Mouse (Mus musculus) intestine, embryonic 14.5 days (tissue): Measurements from ENCODE around the gene Vtcn1. TPM values are rescaled to one million over a fixed set of nuclear protein-coding genes. Genes with fewer than 3 reads are reported as not detected.

Source experiments
- ATAC-seq: fragments of 200-750 bp; cut with Nextera tagmentation; replicated peaks from 2 replicates; pipeline ENCODE4 v1.8.0; 2017; ENCODE audit warnings: low read depth, moderate number of reproducible peaks, moderate TSS enrichment, moderate library complexity; ENCODE audit not compliant: low FRiP score, low TSS enrichment
- DNase-seq: peaks from one replicate; pipeline ENCODE4 v3.0.0-alpha.2; 2018; ENCODE audit warnings: low spot score
- H3K27ac ChIP-seq: fragments of 300-500 bp; sonication (generic); 2 replicates; pipeline ENCODE4 v1.5.1; 2014; ENCODE audit warnings: low read depth, mild to moderate bottlenecking, control low read depth
- H3K27me3 ChIP-seq: fragments of 300-500 bp; sonication (generic); replicated peaks from 2 replicates; pipeline ENCODE4 v1.6.1; 2014; ENCODE audit warnings: low read length, control low read depth; ENCODE audit not compliant: control insufficient read depth, insufficient read depth
- H3K36me3 ChIP-seq: fragments of 300-500 bp; sonication (generic); 2 replicates; pipeline ENCODE4 v1.6.1; 2014; ENCODE audit warnings: low read length, control low read depth; ENCODE audit not compliant: control insufficient read depth, insufficient read depth
- H3K4me1 ChIP-seq: fragments of 300-500 bp; sonication (generic); replicated peaks from 2 replicates; pipeline ENCODE4 v1.6.1; 2014; ENCODE audit warnings: low read length, control low read depth, mixed read lengths; ENCODE audit not compliant: control insufficient read depth, insufficient read depth
- H3K4me2 ChIP-seq: fragments of 300-500 bp; sonication (generic); 2 replicates; pipeline ENCODE4 v1.6.1; 2014; ENCODE audit warnings: low read length
- H3K4me3 ChIP-seq: fragments of 300-500 bp; sonication (generic); 2 replicates; pipeline ENCODE4 v1.5.1; 2014; ENCODE audit warnings: low read depth, low read length, control low read depth, mixed read lengths
- H3K9ac ChIP-seq: fragments of 300-500 bp; sonication (generic); 2 replicates; pipeline ENCODE4 v1.6.1; 2014; ENCODE audit warnings: mild to moderate bottlenecking, low read length
- H3K9me3 ChIP-seq: fragments of 300-500 bp; sonication (generic); 2 replicates; pipeline ENCODE4 v1.6.1; 2016; ENCODE audit warnings: low read length, control low read depth; ENCODE audit not compliant: control insufficient read depth
- WGBS: fragments of 180-500 bp; shearing (Covaris S2); extraction: QIAGEN DNeasy Blood & Tissue Kit; methylation state at CpG from one replicate; pipeline ENCODE4 v1.1.7; 2014; 5-methylcytosine and 5-hydroxymethylcytosine counted together
- polyA plus RNA-seq: library from polyadenylated mRNA; unstranded; fragments of >200 nt; fragmentation: Nextera tagmentation; extraction: Ambion mirVana; gene quantifications from 2 replicates; pipeline ENCODE4 v1.2.1, GENCODE M21; 2014

The Vtcn1 gene
- polyA plus RNA-seq, 1 experiment from 2014 or later: 0.32 TPM

- WGBS: 82% methylated on average over 6 of the region's 6 CpGs
- no peak overlapping the region for H3K4me3 ChIP-seq
- no peaks in the 10 kb centered on the region for H3K36me3 ChIP-seq
- no peak overlapping the region for H3K9ac ChIP-seq
- no peaks in the 10 kb centered on the region for H3K9me3 ChIP-seq
- H3K4me2 ChIP-seq: no peak overlapping the region
- no peaks in the 10 kb centered on the region for H3K4me1 ChIP-seq
- no peaks in the 10 kb centered on the region for H3K27me3 ChIP-seq
- no peak for ATAC-seq
- no peak for DNase-seq
- no peak overlapping the region for H3K27ac ChIP-seq
Observed at GRCm38 (mm10) chr3:100895500-100895899, 70.2 kb downstream of the Vtcn1 start.

- H3K9ac ChIP-seq: no peak overlapping the region
- WGBS: 55% methylated on average over 6 of the region's 6 CpGs
- H3K4me1 ChIP-seq: peaks cover 7% of the 10 kb centered on the region
- H3K27me3 ChIP-seq: no peaks in the 10 kb centered on the region
- DNase-seq (no peak), ATAC-seq (no peak)
- no peak overlapping the region for H3K4me2 ChIP-seq
- H3K9me3 ChIP-seq: no peaks in the 10 kb centered on the region
- no peak overlapping the region for H3K27ac ChIP-seq
- no peak overlapping the region for H3K4me3 ChIP-seq
- H3K36me3 ChIP-seq: no peaks in the 10 kb centered on the region
Observed at GRCm38 (mm10) chr3:100906128-100906527, 80.9 kb downstream of the Vtcn1 start.

GRCm38 (mm10) chr3:100906916-100907315, 81.7 kb downstream of the Vtcn1 start:
- Histone ChIP-seq H3K27me3 (no peaks in the 10 kb centered on the region), H3K4me2 (no peak overlapping the region), H3K4me3 (no peak overlapping the region), H3K4me1 (peaks cover 15% of the 10 kb centered on the region), H3K27ac (no peak overlapping the region), H3K9ac (no peak overlapping the region), H3K36me3 (no peaks in the 10 kb centered on the region), H3K9me3 (no peaks in the 10 kb centered on the region)
- ATAC-seq (no peak), DNase-seq (no peak)
- WGBS: 41% methylated on average over 3 of the region's 3 CpGs

- H3K4me1 ChIP-seq: peaks cover 17% of the 10 kb centered on the region
- DNase-seq: no peak
- H3K27ac ChIP-seq: peak overlapping the region; percentile 5; the same call in 1 of the 2 replicates
- no peak overlapping the region for H3K9ac ChIP-seq
- no peaks in the 10 kb centered on the region for H3K36me3 ChIP-seq
- no peak overlapping the region for H3K4me3 ChIP-seq
- no peaks in the 10 kb centered on the region for H3K27me3 ChIP-seq
- no peak overlapping the region for H3K4me2 ChIP-seq
- ATAC-seq: no peak
- WGBS: 31% methylated on average over 6 of the region's 6 CpGs
- no peaks in the 10 kb centered on the region for H3K9me3 ChIP-seq
Observed at GRCm38 (mm10) chr3:100908594-100908993, 83.3 kb downstream of the Vtcn1 start.

GRCm38 (mm10) chr3:100910621-100911020, 85.4 kb downstream of the Vtcn1 start:
- H3K4me2 ChIP-seq: no peak overlapping the region
- H3K4me3 ChIP-seq: no peak overlapping the region
- no peak overlapping the region for H3K9ac ChIP-seq
- no peaks in the 10 kb centered on the region for H3K36me3 ChIP-seq
- WGBS: 27% methylated on average over 5 of the region's 5 CpGs
- peaks cover 17% of the 10 kb centered on the region for H3K4me1 ChIP-seq
- DNase-seq: no peak
- peak overlapping the region; percentile 71 for H3K27ac ChIP-seq
- H3K9me3 ChIP-seq: no peaks in the 10 kb centered on the region
- ATAC-seq: no peak
- no peaks in the 10 kb centered on the region for H3K27me3 ChIP-seq

GRCm38 (mm10) chr3:100911026-100911425, 85.8 kb downstream of the Vtcn1 start:
- DNase-seq: no peak
- peak overlapping the region; percentile 71 for H3K27ac ChIP-seq
- H3K4me3 ChIP-seq: no peak overlapping the region
- WGBS: 48% methylated on average over 9 of the region's 9 CpGs
- H3K9ac ChIP-seq: no peak overlapping the region
- no peaks in the 10 kb centered on the region for H3K36me3 ChIP-seq
- H3K9me3 ChIP-seq: no peaks in the 10 kb centered on the region
- H3K4me1 ChIP-seq: peaks cover 17% of the 10 kb centered on the region
- H3K27me3 ChIP-seq: no peaks in the 10 kb centered on the region
- no peak overlapping the region for H3K4me2 ChIP-seq
- ATAC-seq: no peak

- peak overlapping the region; percentile 71 for H3K27ac ChIP-seq
- 39% methylated on average over 7 of the region's 7 CpGs for WGBS
Observed at GRCm38 (mm10) chr3:100911498-100912213, 86.4 kb downstream of the Vtcn1 start.

GRCm38 (mm10) chr3:100916844-100917243, 91.6 kb downstream of the Vtcn1 start:
- no peak overlapping the region for H3K4me3 ChIP-seq
- peaks cover 9% of the 10 kb centered on the region; the same call in 1 of the 2 replicates for H3K4me1 ChIP-seq
- H3K9me3 ChIP-seq: no peaks in the 10 kb centered on the region
- H3K27me3 ChIP-seq: no peaks in the 10 kb centered on the region
- 20% methylated on average over 7 of the region's 7 CpGs for WGBS
- H3K4me2 ChIP-seq: no peak overlapping the region
- DNase-seq (no peak), ATAC-seq (no peak)
- no peak overlapping the region for H3K27ac ChIP-seq
- no peak overlapping the region for H3K9ac ChIP-seq
- H3K36me3 ChIP-seq: no peaks in the 10 kb centered on the region

More at GRCm38 (mm10) chr3:100911498-100912213, 86.4 kb downstream of the Vtcn1 start:
- H3K4me3 ChIP-seq: no peak overlapping the region
- H3K9me3 ChIP-seq: no peaks in the 10 kb centered on the region
- no peak overlapping the region for H3K4me2 ChIP-seq
- ATAC-seq (peak; percentile 66; the same call in 1 of the 2 replicates), DNase-seq (no peak)
- H3K36me3 ChIP-seq: no peaks in the 10 kb centered on the region
- peaks cover 17% of the 10 kb centered on the region for H3K4me1 ChIP-seq
- no peak overlapping the region for H3K9ac ChIP-seq
- H3K27me3 ChIP-seq: no peaks in the 10 kb centered on the region

GRCm38 (mm10) chr3:100920611-100921140, 95.4 kb downstream of the Vtcn1 start:
- Histone ChIP-seq H3K36me3 (0 out of 2 replicates have a peak, but pooled peaks cover 3% of the 10 kb centered on the region), H3K9ac (no peak overlapping the region), H3K4me2 (no peak overlapping the region), H3K4me3 (no peak overlapping the region), H3K4me1 (peaks cover 19% of the 10 kb centered on the region; the same call in 1 of the 2 replicates), H3K9me3 (no peaks in the 10 kb centered on the region), H3K27ac (no peak overlapping the region), H3K27me3 (no peaks in the 10 kb centered on the region)
- WGBS: 80% methylated on average over 9 of the region's 9 CpGs
- DNase-seq (no peak), ATAC-seq (no peak)
